Mouse (Mus musculus) myocyte (in vitro differentiated cells): Measurements from ENCODE around the gene Insc. TPM values are rescaled to one million over a fixed set of nuclear protein-coding genes. Genes with fewer than 3 reads are reported as not detected.
A peak's percentile ranks its signal among the peaks of the same experiment; 100 is the strongest.

Source experiments
- H3K27me3 ChIP-seq: one replicate; pipeline ENCODE4 v1.6.1; 2011; ENCODE audit not compliant: control insufficient read depth, insufficient read depth, insufficient read length
- H3K36me3 ChIP-seq: one replicate; pipeline ENCODE4 v1.6.1; 2011; ENCODE audit not compliant: control insufficient read depth, insufficient read depth
- H3K4me2 ChIP-seq: one replicate; pipeline ENCODE4 v1.6.1; 2011; ENCODE audit warnings: low read depth, control low read depth
- H3K4me3 ChIP-seq: one replicate; pipeline ENCODE4 v1.5.1; 2011; ENCODE audit warnings: mild to moderate bottlenecking, control low read depth, moderate library complexity
- H3K79me2 ChIP-seq: one replicate; pipeline ENCODE4 v1.6.1; 2011; ENCODE audit not compliant: control insufficient read depth, insufficient read depth
- H3ac ChIP-seq: one replicate; pipeline ENCODE4 v1.6.1; 2011; ENCODE audit not compliant: control insufficient read depth, insufficient read length
- CEBPB ChIP-seq: IDR thresholded peaks from 2 replicates; pipeline ENCODE4 v1.6.1; 2011; ENCODE audit warnings: mild to moderate bottlenecking, moderate library complexity; ENCODE audit not compliant: poor library complexity, insufficient read depth, severe bottlenecking
- E2F4 ChIP-seq: IDR thresholded peaks from one replicate; pipeline ENCODE4 v1.6.1; 2011; ENCODE audit warnings: mild to moderate bottlenecking, control low read depth, moderate library complexity; ENCODE audit not compliant: insufficient read depth
- MAX ChIP-seq: IDR thresholded peaks from one replicate; pipeline ENCODE4 v1.6.1; 2011; ENCODE audit warnings: low read depth, mild to moderate bottlenecking, control low read depth
- MYOD1 ChIP-seq, 3 experiments: IDR thresholded peaks; one replicate each; pipeline ENCODE4 v1.6.1; 2011; ENCODE audit warnings: control low read depth in 2 of 3, low read depth in 2 of 3, mild to moderate bottlenecking in 2 of 3, moderate library complexity in 1 of 3; ENCODE audit not compliant: insufficient read length in 2 of 3, control insufficient read depth in 1 of 3
- MYOG ChIP-seq, 3 experiments: IDR thresholded peaks; one replicate each; pipeline ENCODE4 v1.6.1; 2011; ENCODE audit warnings: control low read depth in 2 of 3, low read depth in 2 of 3, mild to moderate bottlenecking in 2 of 3; ENCODE audit not compliant: insufficient read length in 2 of 3, control insufficient read depth in 1 of 3, insufficient read depth in 1 of 3
- POLR2A ChIP-seq: IDR thresholded peaks from one replicate; pipeline ENCODE4 v1.6.1; 2011; ENCODE audit warnings: low read depth, mild to moderate bottlenecking, control low read depth, moderate library complexity; ENCODE audit not compliant: insufficient read length
- POLR2AphosphoS2 ChIP-seq: IDR thresholded peaks from one replicate; pipeline ENCODE4 v1.6.1; 2011; ENCODE audit warnings: low read depth, control low read depth; ENCODE audit not compliant: insufficient read length
- REST ChIP-seq: IDR thresholded peaks from one replicate; pipeline ENCODE4 v1.6.1; 2011; ENCODE audit warnings: mild to moderate bottlenecking, control low read depth, moderate library complexity; ENCODE audit not compliant: insufficient read depth, insufficient read length
- SRF ChIP-seq: IDR thresholded peaks from one replicate; pipeline ENCODE4 v1.6.1; 2011; ENCODE audit warnings: low read depth; ENCODE audit not compliant: control insufficient read depth, insufficient read length
- TCF12 ChIP-seq: IDR thresholded peaks from one replicate; pipeline ENCODE4 v1.6.1; 2011; ENCODE audit warnings: mild to moderate bottlenecking, control low read depth; ENCODE audit not compliant: poor library complexity, insufficient read depth, severe bottlenecking
- TCF3 ChIP-seq: IDR thresholded peaks from one replicate; pipeline ENCODE4 v1.6.1; 2011; ENCODE audit warnings: low read depth, control low read depth; ENCODE audit not compliant: insufficient read length
- USF1 ChIP-seq: IDR thresholded peaks from one replicate; pipeline ENCODE4 v1.6.1; 2011; ENCODE audit warnings: low read depth, mild to moderate bottlenecking, control low read depth, moderate library complexity
- polyA plus RNA-seq: library from polyadenylated mRNA; unstranded; fragments of >200 nt; fragmentation: generic; extraction: Trizol; gene quantifications from one replicate; pipeline ENCODE4 v1.2.1, GENCODE M21; 2012; ENCODE audit warnings: missing spikeins

The Insc gene
- polyA plus RNA-seq, 1 experiment, result 0.18 TPM

GRCm38 (mm10) chr7:114808341-114808740, 64.8 kb downstream of the Insc start:
- Histone ChIP-seq H3K27me3 (no peaks in the 10 kb centered on the region), H3K4me3 (no peak overlapping the region), H3K4me2 (no peak overlapping the region), H3K79me2 (no peaks in the 10 kb centered on the region), H3ac (no peak overlapping the region), H3K36me3 (no peaks in the 10 kb centered on the region)
- TF ChIP-seq MYOD1 (IDR thresholded peaks at IDR 0.05; ENCODE audit: control insufficient read depth in 1 of 3, insufficient read length in 2 of 3, low read depth in 2 of 3) (no peak), POLR2A (no peak), CEBPB (no peak), TCF3 (no peak), POLR2AphosphoS2 (no peak), MAX (no peak), MYOG (IDR thresholded peaks at IDR 0.05; ENCODE audit: control insufficient read depth in 1 of 3, insufficient read depth in 1 of 3, insufficient read length in 2 of 3, low read depth in 2 of 3) (no peak), E2F4 (no peak), TCF12 (no peak), SRF (no peak), REST (no peak), USF1 (no peak)

GRCm38 (mm10) chr7:114817291-114817806, 73.9 kb downstream of the Insc start:
- Histone ChIP-seq H3K36me3 (no peaks in the 10 kb centered on the region), H3K4me2 (peak overlapping the region; percentile 50), H3K27me3 (no peaks in the 10 kb centered on the region), H3K79me2 (no peaks in the 10 kb centered on the region), H3ac (no peak overlapping the region), H3K4me3 (no peak overlapping the region)
- TF ChIP-seq TCF3 (no peak), TCF12 (no peak), MYOD1 (IDR thresholded peaks at IDR 0.05; ENCODE audit: control insufficient read depth in 1 of 3, insufficient read length in 2 of 3, low read depth in 2 of 3) (no peak), MAX (no peak), POLR2A (no peak), SRF (no peak), E2F4 (no peak), REST (no peak), CEBPB (no peak), POLR2AphosphoS2 (no peak), MYOG (IDR thresholded peaks at IDR 0.05; ENCODE audit: control insufficient read depth in 1 of 3, insufficient read depth in 1 of 3, insufficient read length in 2 of 3, low read depth in 2 of 3) (no peak), USF1 (no peak)

DNA sequence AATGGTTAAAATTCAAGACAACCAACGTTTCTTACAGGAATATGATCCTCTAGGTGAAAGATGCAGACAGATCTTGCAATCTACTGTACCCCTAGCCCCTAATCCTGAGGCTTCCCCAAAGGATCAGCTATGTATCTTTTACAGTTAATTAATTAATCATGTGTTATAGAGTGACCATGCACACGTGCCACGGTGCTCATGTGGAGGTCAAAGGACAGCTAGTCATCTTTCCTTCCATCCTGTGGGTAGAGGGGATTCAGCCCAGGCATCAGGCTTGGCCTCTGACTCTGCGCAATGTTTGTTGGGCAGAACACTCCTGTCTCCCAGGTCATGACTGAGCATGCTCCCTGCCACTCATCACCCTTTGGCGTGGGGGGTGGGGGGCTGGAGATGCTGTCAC, 74.4 kb downstream of the Insc start:
- H3K36me3 ChIP-seq, result no peaks in the 10 kb centered on the region
- H3ac ChIP-seq, result no peak overlapping the region
- TF ChIP-seq MAX (no peak), SRF (no peak)
- no peaks in the 10 kb centered on the region for H3K79me2 ChIP-seq
- no peak overlapping the region for H3K4me3 ChIP-seq
- no peak overlapping the region for H3K4me2 ChIP-seq
- H3K27me3 ChIP-seq, result no peaks in the 10 kb centered on the region

- TF ChIP-seq MYOD1 (IDR thresholded peaks at IDR 0.05; ENCODE audit: control insufficient read depth in 1 of 3, insufficient read length in 2 of 3, low read depth in 2 of 3), result no peak
- no peak for TF ChIP-seq TCF3
- TF ChIP-seq POLR2A, result no peak
- TF ChIP-seq USF1, result no peak
- no peak for TF ChIP-seq MAX
- TF ChIP-seq TCF12, result no peak
- TF ChIP-seq E2F4, result no peak
- TF ChIP-seq CEBPB, result no peak
- TF ChIP-seq SRF, result no peak
- no peak for TF ChIP-seq MYOG (IDR thresholded peaks at IDR 0.05; ENCODE audit: control insufficient read depth in 1 of 3, insufficient read depth in 1 of 3, insufficient read length in 2 of 3, low read depth in 2 of 3)
- TF ChIP-seq REST, result no peak
- TF ChIP-seq POLR2AphosphoS2, result no peak
- H3K27me3 ChIP-seq, result no peaks in the 10 kb centered on the region
- H3K4me3 ChIP-seq, result no peak overlapping the region
- no peak overlapping the region for H3K4me2 ChIP-seq
- no peak overlapping the region for H3ac ChIP-seq
- H3K79me2 ChIP-seq, result no peaks in the 10 kb centered on the region
- no peaks in the 10 kb centered on the region for H3K36me3 ChIP-seq
Measured at GRCm38 (mm10) chr7:114818351-114818750, 74.9 kb downstream of the Insc start.

- Histone ChIP-seq H3K4me3 (no peak overlapping the region), H3K79me2 (no peaks in the 10 kb centered on the region), H3ac (no peak overlapping the region), H3K27me3 (no peaks in the 10 kb centered on the region), H3K36me3 (no peaks in the 10 kb centered on the region), H3K4me2 (no peak overlapping the region)
- TF ChIP-seq MAX (no peak), E2F4 (no peak), POLR2AphosphoS2 (no peak), MYOG (IDR thresholded peaks at IDR 0.05; ENCODE audit: control insufficient read depth in 1 of 3, insufficient read depth in 1 of 3, insufficient read length in 2 of 3, low read depth in 2 of 3) (no peak), USF1 (no peak), SRF (no peak), POLR2A (no peak), MYOD1 (IDR thresholded peaks at IDR 0.05; ENCODE audit: control insufficient read depth in 1 of 3, insufficient read length in 2 of 3, low read depth in 2 of 3) (no peak), CEBPB (no peak), TCF12 (no peak), REST (no peak), TCF3 (no peak)
Measured at GRCm38 (mm10) chr7:114818836-114819235, 75.3 kb downstream of the Insc start.
